Mouse (Mus musculus) testis, adult 2 months (tissue): ENCODE results near the gene Tfr2. TPM values are rescaled to one million over a fixed set of nuclear protein-coding genes. Genes with fewer than 3 reads are reported as not detected.

Source experiments
- H3K27ac ChIP-seq: fragments of 200-500 bp; 2 replicates; pipeline ENCODE4 v1.5.1; 2012; ENCODE audit warnings: low read depth, low read length; ENCODE audit not compliant: control insufficient read depth, insufficient read depth
- H3K27me3 ChIP-seq: fragments of 200-500 bp; 2 replicates; pipeline ENCODE4 v1.6.1; 2012; ENCODE audit warnings: mild to moderate bottlenecking, low read length, moderate library complexity; ENCODE audit not compliant: control insufficient read depth, insufficient read depth
- H3K36me3 ChIP-seq: fragments of 200-500 bp; 2 replicates; pipeline ENCODE4 v1.6.1; 2012; ENCODE audit warnings: mild to moderate bottlenecking, low read length; ENCODE audit not compliant: control insufficient read depth, insufficient read depth
- H3K4me1 ChIP-seq: fragments of 200-500 bp; 2 replicates; pipeline ENCODE4 v1.6.1; 2012; ENCODE audit warnings: low read length; ENCODE audit not compliant: control insufficient read depth, insufficient read depth
- H3K4me3 ChIP-seq: fragments of 200-500 bp; 2 replicates; pipeline ENCODE4 v1.5.1; 2012; ENCODE audit warnings: low read depth, mild to moderate bottlenecking, low read length, moderate library complexity, mixed read lengths; ENCODE audit not compliant: control insufficient read depth
- CTCF ChIP-seq: fragments of 200-500 bp; IDR thresholded peaks from 2 replicates; pipeline ENCODE4 v1.5.1; 2012; ENCODE audit warnings: low read depth, mild to moderate bottlenecking, inconsistent platforms, low read length, moderate library complexity; ENCODE audit not compliant: control insufficient read depth, insufficient read depth, insufficient replicate concordance
- POLR2A ChIP-seq: fragments of 200-500 bp; IDR thresholded peaks from 2 replicates; pipeline ENCODE4 v1.6.1; 2012; ENCODE audit warnings: low read depth, mild to moderate bottlenecking, inconsistent platforms, low read length, moderate library complexity; ENCODE audit not compliant: control insufficient read depth
- polyA plus RNA-seq: library from polyadenylated mRNA; depleted of rRNA; stranded (reverse); fragments of >200 nt; gene quantifications from 2 replicates; pipeline ENCODE4 v1.2.3, GENCODE M21; 2012

Gene Tfr2
- polyA plus RNA-seq, 1 experiment: 5.2 TPM

GRCm38 (mm10) chr5:137539291-137539801, 30.3 kb upstream of the Tfr2 start:
- Histone ChIP-seq H3K36me3 (no peaks in the 10 kb centered on the region), H3K4me3 (no peak overlapping the region), H3K4me1 (no peaks in the 10 kb centered on the region), H3K27me3 (no peaks in the 10 kb centered on the region), H3K27ac (no peak overlapping the region)
- no peak for TF ChIP-seq POLR2A

GRCm38 (mm10) chr5:137540991-137541390, 28.6 kb upstream of the Tfr2 start:
- Histone ChIP-seq H3K4me3 (no peak overlapping the region), H3K27me3 (no peaks in the 10 kb centered on the region), H3K36me3 (no peaks in the 10 kb centered on the region), H3K4me1 (no peaks in the 10 kb centered on the region), H3K27ac (no peak overlapping the region)
- no peak for TF ChIP-seq CTCF
- TF ChIP-seq POLR2A: no peak

- no peak overlapping the region for H3K4me3 ChIP-seq
- TF ChIP-seq POLR2A (no peak), CTCF (no peak)
- no peaks in the 10 kb centered on the region for H3K27me3 ChIP-seq
Observed at GRCm38 (mm10) chr5:137541768-137542540, 27.7 kb upstream of the Tfr2 start.

GRCm38 (mm10) chr5:137544926-137545325, 24.7 kb upstream of the Tfr2 start:
- H3K4me3 ChIP-seq: no peak overlapping the region
- H3K4me1 ChIP-seq: no peaks in the 10 kb centered on the region
- H3K36me3 ChIP-seq: no peaks in the 10 kb centered on the region
- TF ChIP-seq CTCF (no peak), POLR2A (no peak)
- H3K27me3 ChIP-seq: no peaks in the 10 kb centered on the region
- no peak overlapping the region for H3K27ac ChIP-seq

More at GRCm38 (mm10) chr5:137541768-137542540, 27.7 kb upstream of the Tfr2 start:
- Histone ChIP-seq H3K4me1 (no peaks in the 10 kb centered on the region), H3K27ac (no peak overlapping the region), H3K36me3 (no peaks in the 10 kb centered on the region)

- TF ChIP-seq POLR2A: no peak
- TF ChIP-seq CTCF: no peak
- Histone ChIP-seq H3K27me3 (no peaks in the 10 kb centered on the region), H3K4me1 (no peaks in the 10 kb centered on the region), H3K27ac (no peak overlapping the region), H3K4me3 (no peak overlapping the region), H3K36me3 (no peaks in the 10 kb centered on the region)
Observed at GRCm38 (mm10) chr5:137545596-137545995, 24.0 kb upstream of the Tfr2 start.

- Histone ChIP-seq H3K27ac (no peak overlapping the region), H3K4me1 (peaks cover 7% of the 10 kb centered on the region), H3K4me3 (no peak overlapping the region), H3K27me3 (no peaks in the 10 kb centered on the region), H3K36me3 (no peaks in the 10 kb centered on the region)
- no peak for TF ChIP-seq CTCF
- TF ChIP-seq POLR2A: no peak
Observed at GRCm38 (mm10) chr5:137549840-137550239, 19.8 kb upstream of the Tfr2 start.

- Histone ChIP-seq H3K27ac (no peak overlapping the region), H3K27me3 (no peaks in the 10 kb centered on the region), H3K36me3 (no peaks in the 10 kb centered on the region), H3K4me3 (no peak overlapping the region), H3K4me1 (peaks cover 7% of the 10 kb centered on the region)
- TF ChIP-seq CTCF (no peak), POLR2A (no peak)
Observed at GRCm38 (mm10) chr5:137551119-137551518, 18.5 kb upstream of the Tfr2 start.

- TF ChIP-seq POLR2A: no peak
- TF ChIP-seq CTCF: no peak
- H3K36me3 ChIP-seq: no peaks in the 10 kb centered on the region
- peak overlapping the region; percentile 41 for H3K4me3 ChIP-seq
- no peak overlapping the region for H3K27ac ChIP-seq
- peaks cover 7% of the 10 kb centered on the region for H3K4me1 ChIP-seq
- no peaks in the 10 kb centered on the region for H3K27me3 ChIP-seq
Observed at GRCm38 (mm10) chr5:137553000-137553399, 16.6 kb upstream of the Tfr2 start.
